Mouse (Mus musculus): Measurements from ENCODE around the gene Panx3. TPM values are rescaled to one million over a fixed set of nuclear protein-coding genes. Genes with fewer than 3 reads are reported as not detected.
A peak's percentile ranks its signal among the peaks of the same experiment; 100 is the strongest.

The Panx3 gene
- total RNA-seq (2021) = not detected

GRCm38 (mm10) chr9:37669115-37669514, at the start of gene Panx3:
Gene Panx3 (minus strand): TSS chr9:37669235.
- no peak for DNase-seq

DNA sequence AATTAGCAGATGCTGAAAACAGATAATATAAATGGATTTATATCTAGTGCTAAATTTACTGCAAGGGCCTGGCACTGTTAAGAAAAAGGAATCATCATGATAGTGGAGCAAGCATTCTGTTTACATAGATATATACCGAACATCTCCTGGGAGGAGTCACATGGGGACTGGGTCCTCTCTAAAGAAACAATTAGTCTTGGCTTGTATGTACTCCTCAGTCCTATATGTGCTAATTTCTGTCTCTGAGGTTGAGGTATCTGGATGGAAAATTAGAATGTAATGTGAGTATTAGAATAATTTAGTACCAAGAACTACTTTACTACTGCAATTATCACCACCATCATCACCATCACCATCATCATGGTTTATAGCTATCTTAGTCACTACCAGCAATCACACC, 47.1 kb upstream of the Panx3 start, which contains the start of gene Olfr160:
Olfr160 (minus strand) TSS at position 101 of the 400 bp plus-strand sequence.
- no peak for DNase-seq

- DNase-seq = peak; percentile 26
Observed at GRCm38 (mm10) chr9:37689970-37690686, 21.1 kb upstream of the Panx3 start.

DNA sequence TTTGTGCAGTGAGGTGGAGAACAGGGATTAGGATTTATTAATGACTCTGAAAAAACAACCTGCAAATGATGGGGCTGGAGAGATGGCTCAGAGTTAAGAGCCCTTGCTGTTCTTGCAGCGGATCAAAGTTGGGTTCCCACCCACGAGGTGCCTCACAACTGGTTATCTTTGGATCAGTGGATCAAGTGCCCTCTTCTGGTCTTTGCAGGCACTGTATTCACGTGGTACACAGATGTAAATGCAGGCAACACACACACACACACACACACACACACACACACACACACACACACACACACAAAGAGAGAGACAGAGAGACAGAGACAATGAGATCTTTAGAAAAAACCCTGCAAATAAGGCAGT, 18.9 kb upstream of the Panx3 start:
- DNase-seq = no peak

GRCm38 (mm10) chr9:37687288-37687940, 18.4 kb upstream of the Panx3 start:
- DNase-seq = no peak

GRCm38 (mm10) chr9:37681123-37681522, 12.1 kb upstream of the Panx3 start:
- no peak for DNase-seq

DNA sequence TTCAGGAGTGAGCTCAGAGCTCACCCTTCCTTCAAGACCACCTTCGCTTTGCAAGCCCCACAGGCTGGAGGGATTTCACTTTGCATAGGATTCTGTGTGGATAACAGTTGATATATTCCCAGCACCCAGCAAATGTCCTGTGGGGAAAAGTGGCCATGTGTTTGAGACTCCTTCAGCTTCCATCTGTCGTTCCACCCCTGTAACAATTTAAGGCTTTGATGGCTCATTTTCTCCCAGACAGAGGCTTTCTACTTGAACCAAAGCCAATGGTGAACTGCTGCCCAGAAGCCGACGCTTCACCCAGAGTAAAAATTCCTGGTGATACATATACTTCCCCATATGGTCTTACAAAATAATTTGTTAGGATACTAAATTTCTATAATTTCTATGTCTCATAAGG, 6.3 kb upstream of the Panx3 start:
- DNase-seq = no peak

- DNase-seq = no peak
Observed at GRCm38 (mm10) chr9:37670261-37670660, 1.2 kb upstream of the Panx3 start.

- DNase-seq = no peak
Observed at GRCm38 (mm10) chr9:37669678-37670077, 643 bp upstream of the Panx3 start.

DNA sequence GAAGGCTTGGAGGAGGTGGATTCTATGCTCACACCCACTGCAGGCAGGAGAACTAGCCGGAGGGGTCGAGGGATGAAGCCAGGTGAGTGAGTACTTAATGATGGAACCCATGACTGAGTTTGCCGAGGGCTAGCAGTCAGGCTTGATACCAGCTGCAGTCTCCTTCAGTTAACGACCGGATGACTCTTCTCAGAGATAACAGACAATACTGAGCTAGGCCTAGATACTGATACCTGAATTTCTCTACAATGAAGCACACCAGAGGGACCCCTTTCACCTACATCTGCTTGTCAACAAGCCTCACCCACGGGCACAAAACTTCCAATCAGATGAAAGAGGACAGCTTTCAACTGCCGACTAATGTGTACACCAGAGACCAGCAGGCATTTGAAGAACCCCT, 3.0 kb downstream of the Panx3 start:
- DNase-seq = no peak

GRCm38 (mm10) chr9:37664604-37665003, 4.4 kb downstream of the Panx3 start:
- DNase-seq = no peak

DNA sequence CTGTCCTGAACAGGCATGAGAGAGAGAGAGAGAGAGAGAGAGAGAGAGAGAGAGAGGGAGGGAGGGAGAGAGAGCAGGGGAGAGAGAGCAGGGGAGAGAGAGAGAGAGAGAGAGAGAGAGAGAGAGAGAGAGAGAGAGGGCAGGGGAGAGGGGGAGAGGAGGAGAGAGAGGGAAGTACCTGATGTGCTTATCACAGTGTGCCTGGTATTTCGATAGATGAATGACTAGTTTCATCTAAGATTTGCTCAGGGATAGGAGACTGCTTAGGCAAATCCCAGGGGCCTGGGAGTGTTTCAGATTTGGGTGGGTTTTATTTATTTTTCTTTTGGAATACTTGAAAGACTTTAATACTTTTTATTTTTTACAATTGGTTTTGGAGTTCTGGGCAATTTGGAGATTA, 5.8 kb downstream of the Panx3 start:
- DNase-seq = no peak

DNA sequence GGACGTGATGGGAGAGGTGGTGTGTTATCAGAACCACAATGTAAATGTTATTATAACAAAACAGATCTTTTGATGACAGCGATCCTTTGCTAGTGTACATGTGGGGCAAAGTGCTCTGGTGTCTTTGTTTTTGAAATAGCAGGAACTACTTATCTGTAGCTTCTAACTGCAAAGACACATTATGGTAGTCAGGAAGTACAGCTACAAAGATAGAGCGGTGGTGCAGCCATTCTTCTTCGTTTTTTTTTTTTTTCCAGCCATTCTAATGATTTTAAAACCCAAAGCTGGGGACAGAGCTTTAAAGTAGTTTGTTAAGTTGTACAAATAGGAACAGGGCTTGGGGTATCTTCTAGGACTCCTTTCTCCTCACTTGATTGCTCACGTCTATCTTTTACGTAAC, 9.6 kb downstream of the Panx3 start:
- DNase-seq = no peak

DNA sequence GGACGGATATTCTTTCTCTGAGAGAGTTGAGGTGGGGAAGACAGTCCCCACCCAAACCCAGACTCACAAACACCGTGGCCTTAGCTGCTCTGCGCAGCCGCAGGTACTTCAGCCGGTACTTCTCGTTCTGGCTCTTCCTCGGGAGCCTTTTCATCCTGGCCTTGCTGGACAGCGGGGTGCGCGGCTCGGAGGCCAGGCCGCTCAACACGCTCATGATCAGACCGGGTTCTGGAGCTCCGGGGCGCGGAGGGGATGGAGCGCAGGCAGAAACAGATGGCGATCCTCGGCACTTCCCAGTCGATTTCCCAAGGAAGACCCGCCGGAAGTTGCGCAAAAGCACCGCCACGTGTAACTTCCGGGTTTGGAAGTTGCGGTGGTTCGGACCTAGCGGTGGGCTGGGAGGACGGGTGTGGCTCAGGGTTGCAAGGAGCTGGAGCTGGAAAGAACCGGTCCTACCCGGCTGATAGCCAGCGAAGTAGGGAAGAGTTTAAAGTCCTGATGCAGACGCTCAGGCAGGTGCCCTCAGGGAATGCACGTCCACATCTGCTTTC, 12.0 kb downstream of the Panx3 start, which contains the start of gene Tbrg1:
Tbrg1 (minus strand) TSS at position 382 of the 551 bp plus-strand sequence.
- DNase-seq = peak; percentile 88

DNA sequence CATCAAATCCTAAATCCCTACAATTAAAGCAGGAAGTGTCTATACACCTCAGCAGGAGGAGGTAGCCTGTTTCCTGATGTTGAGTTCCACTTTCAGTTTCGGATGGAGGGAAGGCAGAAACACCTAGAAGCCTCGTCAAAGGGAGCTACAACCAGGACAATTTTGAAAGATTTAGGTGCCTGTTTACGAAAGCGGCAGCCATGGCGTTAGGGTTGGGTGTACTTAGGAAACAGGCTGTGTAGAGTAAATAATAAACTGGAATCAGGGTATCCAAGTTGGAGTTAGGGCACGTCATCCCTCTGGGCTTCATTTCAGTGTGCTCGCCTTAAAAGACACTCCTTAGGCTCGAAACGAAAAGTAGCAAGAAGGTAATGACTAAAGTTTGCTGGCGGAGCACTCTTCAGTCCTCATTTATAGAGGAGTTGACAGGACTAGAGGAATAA, 12.6 kb downstream of the Panx3 start:
- DNase-seq = no peak

- no peak for DNase-seq
Observed at GRCm38 (mm10) chr9:37655961-37656360, 13.1 kb downstream of the Panx3 start.

GRCm38 (mm10) chr9:37653836-37654235, 15.2 kb downstream of the Panx3 start:
- DNase-seq = no peak

DNA sequence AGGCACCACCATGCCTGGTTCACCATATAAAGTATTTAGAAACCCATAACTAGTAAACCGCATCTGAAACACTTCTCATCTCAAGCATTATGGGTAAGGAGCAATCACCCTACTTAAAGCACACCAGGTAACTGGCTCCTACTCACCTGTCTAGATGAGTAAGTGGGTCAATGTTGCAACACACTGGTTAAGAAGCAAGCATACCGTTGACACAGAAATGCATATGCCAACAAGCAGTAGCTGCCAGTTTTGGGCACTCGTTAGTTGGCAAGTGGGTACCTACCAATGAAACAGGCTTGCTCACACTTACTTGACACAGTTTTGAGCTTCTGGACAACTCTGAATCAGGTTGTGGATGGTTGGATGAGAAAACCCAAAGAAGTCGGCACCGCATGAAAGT, 18.4 kb downstream of the Panx3 start:
- DNase-seq = no peak

DNA sequence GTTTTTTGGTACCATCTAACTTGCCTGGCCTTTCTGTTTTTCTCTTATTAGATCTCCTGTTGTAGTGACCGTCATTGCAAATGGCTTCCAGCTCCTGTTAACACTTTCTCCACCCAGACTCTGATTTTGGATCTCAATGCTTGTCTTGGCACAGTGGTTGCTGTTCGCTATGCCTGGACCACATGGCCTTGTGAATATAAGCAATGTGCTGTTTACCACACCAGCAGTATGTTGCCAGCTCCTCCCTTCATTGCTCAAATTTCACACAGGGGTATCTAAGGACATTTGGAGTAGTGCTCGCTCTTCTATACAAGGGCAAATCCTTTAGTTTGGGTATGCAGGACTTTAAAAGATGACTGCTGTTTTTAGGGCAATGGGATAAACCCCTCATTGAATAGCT, 22.8 kb downstream of the Panx3 start:
- no peak for DNase-seq

DNA sequence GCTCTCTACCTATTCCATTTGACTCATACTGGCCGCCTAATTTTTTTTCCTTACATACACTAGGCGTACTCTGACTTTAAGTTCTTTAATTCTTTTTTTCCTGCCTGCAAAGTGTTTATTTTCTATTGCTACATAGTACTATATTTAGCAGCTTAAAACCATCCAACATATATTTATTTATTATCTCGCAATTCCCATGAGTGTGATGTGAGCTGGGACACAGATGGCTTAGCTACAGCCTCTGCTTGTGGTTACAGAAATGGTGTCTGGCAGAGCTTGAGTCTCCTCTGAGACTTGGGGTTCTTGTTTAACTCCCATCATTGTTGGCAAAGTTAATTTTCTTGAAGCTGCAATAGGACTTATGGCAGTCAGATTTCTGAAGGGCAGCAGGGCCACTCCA, 30.3 kb downstream of the Panx3 start:
- no peak for DNase-seq

DNA sequence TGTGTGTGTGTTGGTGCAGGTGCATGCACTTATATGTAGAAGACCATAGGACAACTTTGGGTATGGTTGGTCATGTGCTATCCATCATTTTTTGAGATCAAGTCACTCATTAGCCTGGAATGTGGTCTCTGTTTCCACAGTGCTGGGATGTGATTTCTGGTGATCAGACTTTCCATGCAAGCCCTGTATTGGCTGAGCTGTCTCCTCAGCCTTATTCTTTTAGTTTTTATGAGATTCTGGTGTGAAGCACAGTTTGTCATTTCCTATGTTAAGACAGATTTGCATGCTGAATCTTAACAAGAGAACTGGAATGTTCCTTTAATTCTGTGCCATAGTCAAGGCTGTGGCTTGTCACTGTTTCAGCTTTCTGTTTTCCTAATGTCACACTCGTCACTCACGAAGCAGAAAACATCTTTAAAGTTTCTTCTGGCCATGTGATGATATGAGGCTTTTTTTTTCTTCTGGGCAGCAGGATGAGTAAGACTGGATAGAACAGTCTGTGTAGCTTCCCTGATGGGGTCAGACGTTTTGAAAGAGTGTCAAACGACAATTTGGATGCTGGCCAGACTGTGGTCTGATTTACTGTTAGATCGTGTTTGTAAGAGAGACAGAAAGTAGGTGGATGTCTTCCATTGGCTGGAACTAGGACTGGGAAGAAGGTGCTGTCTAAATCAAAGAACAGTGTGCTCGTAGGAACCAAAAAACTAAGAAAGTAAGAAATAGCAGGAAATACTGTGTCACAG, 32.1 kb downstream of the Panx3 start:
- DNase-seq = no peak

DNA sequence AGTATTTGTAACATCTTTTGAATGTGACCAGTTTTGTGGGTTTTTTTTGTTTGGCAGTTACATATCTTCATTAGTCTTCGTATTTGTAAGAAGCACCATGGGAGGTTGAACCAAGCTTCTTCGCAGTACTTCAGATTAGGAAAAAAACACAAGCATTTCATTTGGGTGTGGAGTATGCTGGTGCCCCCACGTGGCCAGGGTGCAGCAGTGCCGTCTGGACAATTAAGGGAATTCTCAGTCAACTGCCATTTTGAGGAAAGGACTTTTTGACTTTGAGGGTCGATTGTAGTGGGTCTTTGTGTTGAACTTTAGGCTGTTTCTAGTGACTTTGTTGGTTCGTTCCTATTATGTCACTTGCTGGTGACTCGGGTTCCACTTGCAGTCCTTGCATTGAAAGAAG, 32.7 kb downstream of the Panx3 start:
- DNase-seq = peak; percentile 67

DNA sequence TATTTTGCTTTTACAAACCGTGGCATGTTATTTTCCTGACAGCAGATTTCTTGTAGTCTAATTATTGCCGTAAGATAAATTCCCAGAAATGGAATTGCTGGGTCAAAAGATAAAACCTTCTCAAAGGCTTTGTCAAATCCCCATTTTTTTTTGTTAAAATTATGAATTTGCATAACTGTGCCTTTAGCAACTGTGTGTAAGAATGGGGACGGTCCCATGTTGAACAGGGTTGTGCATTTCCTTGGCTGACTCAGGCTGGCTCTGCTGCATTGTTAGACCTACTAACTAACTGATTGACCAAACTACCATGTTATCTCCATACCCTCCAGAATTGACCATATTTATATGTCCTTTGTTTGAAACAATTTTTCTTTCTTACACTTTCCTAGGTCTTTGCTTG, 34.8 kb downstream of the Panx3 start:
- no peak for DNase-seq

All from heart, postnatal 4 days (tissue).